Mouse (Mus musculus): ENCODE results near the gene Rprd2.

GRCm38 (mm10) chr3:95760656-95761055, 58.0 kb downstream of the Rprd2 start:
- no peak for TF ChIP-seq MYOD1 (IDR thresholded peaks at IDR 0.05; ENCODE audit: control insufficient read depth in 1 of 3, insufficient read length in 2 of 3, low read depth in 2 of 3)
- TF ChIP-seq CEBPB (IDR thresholded peaks at IDR 0.05; ENCODE audit: insufficient read depth, poor library complexity, severe bottlenecking) = no peak
- TF ChIP-seq POLR2A (IDR thresholded peaks at IDR 0.05; ENCODE audit: insufficient read length, low read depth) = no peak
- no peak for TF ChIP-seq USF1 (IDR thresholded peaks at IDR 0.05; ENCODE audit: low read depth)
- TF ChIP-seq E2F4 (IDR thresholded peaks at IDR 0.05; ENCODE audit: insufficient read depth) = no peak
- TF ChIP-seq TCF12 (IDR thresholded peaks at IDR 0.05; ENCODE audit: insufficient read depth, poor library complexity, severe bottlenecking) = no peak
- no peak for TF ChIP-seq MAX (IDR thresholded peaks at IDR 0.05; ENCODE audit: low read depth)
- no peak for TF ChIP-seq SRF (IDR thresholded peaks at IDR 0.05; ENCODE audit: control insufficient read depth, insufficient read length, low read depth)
